Mouse (Mus musculus): ENCODE data around the gene Hadha. TPM values are rescaled to one million over a fixed set of nuclear protein-coding genes. Genes with fewer than 3 reads are reported as not detected.

The Hadha gene
- polyA plus RNA-seq, 1 experiment from 2014 or later: 124 TPM

GRCm38 (mm10) chr5:30122481-30122880 is 32.5 kb downstream of the Hadha start:
- Histone ChIP-seq H3K9me3 (ENCODE audit: low read depth, low read length) (no peaks in the 10 kb centered on the region), H3K4me3 (ENCODE audit: low read depth, low read length) (no peak overlapping the region), H3K36me3 (ENCODE audit: insufficient read depth) (peaks cover 98% of the 10 kb centered on the region), H3K27me3 (ENCODE audit: insufficient read depth, low read length) (no peaks in the 10 kb centered on the region), H3K4me2 (no peak overlapping the region), H3K9ac (no peak overlapping the region), H3K4me1 (ENCODE audit: insufficient read depth) (no peaks in the 10 kb centered on the region), H3K27ac (ENCODE audit: low read depth) (no peak overlapping the region)
- no peak for TF ChIP-seq CTCF (IDR thresholded peaks at IDR 0.05; ENCODE audit: low read depth)
- ATAC-seq (ENCODE audit: insufficient read depth) (no peak), DNase-seq (no peak)
- 91% methylated on average over 6 of the region's 6 CpGs for WGBS

GRCm38 (mm10) chr5:30120106-30120505 is 34.9 kb downstream of the Hadha start:
- Histone ChIP-seq H3K27me3 (ENCODE audit: insufficient read depth, low read length) (peaks cover 10% of the 10 kb centered on the region; the same call in 1 of the 2 replicates), H3K4me2 (no peak overlapping the region), H3K9ac (no peak overlapping the region), H3K36me3 (ENCODE audit: insufficient read depth) (peaks cover 80% of the 10 kb centered on the region), H3K27ac (ENCODE audit: low read depth) (no peak overlapping the region), H3K4me1 (ENCODE audit: insufficient read depth) (no peaks in the 10 kb centered on the region), H3K9me3 (ENCODE audit: low read depth, low read length) (no peaks in the 10 kb centered on the region), H3K4me3 (ENCODE audit: low read depth, low read length) (no peak overlapping the region)
- ATAC-seq (ENCODE audit: insufficient read depth) (no peak), DNase-seq (no peak)
- 76% methylated on average over 7 of the region's 7 CpGs for WGBS
- TF ChIP-seq CTCF (IDR thresholded peaks at IDR 0.05; ENCODE audit: low read depth): no peak

GRCm38 (mm10) chr5:30119163-30119562 is 35.8 kb downstream of the Hadha start:
- 88% methylated on average over 6 of the region's 6 CpGs for WGBS
- Histone ChIP-seq H3K9ac (no peak overlapping the region), H3K4me3 (ENCODE audit: low read depth, low read length) (no peak overlapping the region), H3K4me1 (ENCODE audit: insufficient read depth) (no peaks in the 10 kb centered on the region), H3K27me3 (ENCODE audit: insufficient read depth, low read length) (peaks cover 19% of the 10 kb centered on the region; the same call in 1 of the 2 replicates), H3K36me3 (ENCODE audit: insufficient read depth) (peaks cover 71% of the 10 kb centered on the region), H3K27ac (ENCODE audit: low read depth) (no peak overlapping the region), H3K9me3 (ENCODE audit: low read depth, low read length) (no peaks in the 10 kb centered on the region), H3K4me2 (no peak overlapping the region)
- DNase-seq (no peak), ATAC-seq (ENCODE audit: insufficient read depth) (no peak)
- no peak for TF ChIP-seq CTCF (IDR thresholded peaks at IDR 0.05; ENCODE audit: low read depth)

GRCm38 (mm10) chr5:30118018-30118417 is 36.9 kb downstream of the Hadha start:
- ATAC-seq (ENCODE audit: insufficient read depth) (no peak), DNase-seq (no peak)
- Histone ChIP-seq H3K4me3 (ENCODE audit: low read depth, low read length) (no peak overlapping the region), H3K27me3 (ENCODE audit: insufficient read depth, low read length) (peaks cover 30% of the 10 kb centered on the region), H3K9me3 (ENCODE audit: low read depth, low read length) (no peaks in the 10 kb centered on the region), H3K27ac (ENCODE audit: low read depth) (no peak overlapping the region), H3K4me1 (ENCODE audit: insufficient read depth) (no peaks in the 10 kb centered on the region), H3K36me3 (ENCODE audit: insufficient read depth) (peaks cover 60% of the 10 kb centered on the region), H3K4me2 (no peak overlapping the region), H3K9ac (no peak overlapping the region)
- WGBS: 67% methylated on average over 1 of the region's 1 CpGs
- TF ChIP-seq CTCF (IDR thresholded peaks at IDR 0.05; ENCODE audit: low read depth): no peak

GRCm38 (mm10) chr5:30115718-30116117 is 39.2 kb downstream of the Hadha start:
- H3K4me3 ChIP-seq (ENCODE audit: low read depth, low read length): no peak overlapping the region
- H3K4me1 ChIP-seq (ENCODE audit: insufficient read depth): no peaks in the 10 kb centered on the region; the same call in 1 of the 2 replicates
- H3K9me3 ChIP-seq (ENCODE audit: low read depth, low read length): no peaks in the 10 kb centered on the region
- ATAC-seq (ENCODE audit: insufficient read depth): no peak
- H3K36me3 ChIP-seq (ENCODE audit: insufficient read depth): peaks cover 37% of the 10 kb centered on the region
- H3K27ac ChIP-seq (ENCODE audit: low read depth): no peak overlapping the region
- DNase-seq: no peak
- H3K27me3 ChIP-seq (ENCODE audit: insufficient read depth, low read length): peaks cover 52% of the 10 kb centered on the region
- H3K4me2 ChIP-seq: no peak overlapping the region
- H3K9ac ChIP-seq: no peak overlapping the region
- peak; percentile 43; the same call in 1 of the 2 replicates for TF ChIP-seq CTCF (IDR thresholded peaks at IDR 0.05; ENCODE audit: low read depth)
- 27% methylated on average over 10 of the region's 10 CpGs for WGBS

GRCm38 (mm10) chr5:30114761-30115140 is 40.2 kb downstream of the Hadha start:
- WGBS: under 1% methylated on average over 28 of the region's 28 CpGs
- peak overlapping the region; percentile 53 for H3K4me3 ChIP-seq (ENCODE audit: low read depth, low read length)
- peak overlapping the region; percentile 53 for H3K9ac ChIP-seq
- ATAC-seq (ENCODE audit: insufficient read depth) (no peak; the same call in 1 of the 2 replicates), DNase-seq (no peak)
- no peak for TF ChIP-seq CTCF (IDR thresholded peaks at IDR 0.05; ENCODE audit: low read depth)
- H3K4me1 ChIP-seq (ENCODE audit: insufficient read depth): no peaks in the 10 kb centered on the region; the same call in none of the 2 replicates
- peaks cover 27% of the 10 kb centered on the region for H3K36me3 ChIP-seq (ENCODE audit: insufficient read depth)
- peak overlapping the region; percentile 95 for H3K4me2 ChIP-seq
- H3K27ac ChIP-seq (ENCODE audit: low read depth): no peak overlapping the region
- no peaks in the 10 kb centered on the region for H3K9me3 ChIP-seq (ENCODE audit: low read depth, low read length)
- H3K27me3 ChIP-seq (ENCODE audit: insufficient read depth, low read length): peaks cover 55% of the 10 kb centered on the region

GRCm38 (mm10) chr5:30113881-30114760 is 40.8 kb downstream of the Hadha start:
- peaks cover 55% of the 10 kb centered on the region for H3K27me3 ChIP-seq (ENCODE audit: insufficient read depth, low read length)
- peak overlapping the region; percentile 53 for H3K4me3 ChIP-seq (ENCODE audit: low read depth, low read length)
- no peak overlapping the region for H3K27ac ChIP-seq (ENCODE audit: low read depth)
- DNase-seq: peak; percentile 94
- peak overlapping the region; percentile 95 for H3K4me2 ChIP-seq
- ATAC-seq (ENCODE audit: insufficient read depth): peak; percentile 88
- WGBS: under 1% methylated on average over 100 of the region's 103 CpGs
- no peaks in the 10 kb centered on the region; the same call in none of the 2 replicates for H3K4me1 ChIP-seq (ENCODE audit: insufficient read depth)
- H3K36me3 ChIP-seq (ENCODE audit: insufficient read depth): peaks cover 22% of the 10 kb centered on the region; the same call in 1 of the 2 replicates
- H3K9ac ChIP-seq: peak overlapping the region; percentile 53
- peak; percentile 57 for TF ChIP-seq CTCF (IDR thresholded peaks at IDR 0.05; ENCODE audit: low read depth)
- no peaks in the 10 kb centered on the region for H3K9me3 ChIP-seq (ENCODE audit: low read depth, low read length)
